Mouse (Mus musculus): ENCODE data around the gene Sncb. TPM values are rescaled to one million over a fixed set of nuclear protein-coding genes. Genes with fewer than 3 reads are reported as not detected.
"Not testable (repeated sequence)": the region's sequence is repeated elsewhere in the genome, so short reads cannot be mapped to it uniquely, and the experiment has no call there.

The Sncb gene
- polyA plus RNA-seq, 1 experiment, result not detected

DNA sequence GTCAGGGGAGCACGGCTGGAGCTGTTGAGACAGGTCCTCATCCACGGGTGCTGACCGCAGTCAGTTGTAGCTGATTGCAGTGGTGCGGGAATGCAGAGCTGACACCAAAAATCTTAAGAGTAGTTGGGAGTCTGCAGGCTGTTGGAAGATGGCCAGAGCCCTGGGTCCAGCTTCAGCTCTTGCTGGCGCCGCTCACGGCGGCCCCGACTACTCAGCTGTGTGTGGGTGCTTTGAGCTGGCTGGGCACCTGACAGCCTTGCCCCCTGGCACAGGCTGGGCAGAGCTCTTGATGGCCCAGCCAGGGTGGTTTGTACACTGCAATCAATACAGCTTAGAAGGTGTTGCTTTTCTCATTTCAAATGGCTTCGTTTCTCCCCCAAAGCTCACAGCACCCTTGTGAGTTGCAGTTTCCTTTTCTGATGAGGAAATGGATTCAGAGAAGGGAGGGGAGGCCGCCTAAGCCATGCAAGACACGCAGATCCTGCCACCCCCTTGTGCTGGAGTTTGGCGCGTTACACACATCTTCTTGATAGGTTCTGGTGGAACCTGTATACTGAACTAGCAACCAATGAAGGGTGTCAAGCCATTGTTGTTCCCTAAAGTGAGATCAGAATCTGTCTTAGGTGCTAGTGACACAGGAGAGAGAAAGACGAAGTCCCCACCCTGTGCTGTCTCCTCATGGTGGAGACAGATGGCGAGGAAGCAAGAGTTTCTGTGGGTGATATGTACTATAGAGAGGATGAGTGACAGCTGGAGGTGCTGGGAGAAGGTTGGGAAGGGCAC is 31.7 kb upstream of the Sncb start:
- H3K27ac ChIP-seq (ENCODE audit: insufficient read depth, low read depth, low read length), result no peak overlapping the region
- no peaks in the 10 kb centered on the region for H3K4me1 ChIP-seq (ENCODE audit: control insufficient read depth, insufficient read depth, low read length)
- no peak for TF ChIP-seq POLR2A (IDR thresholded peaks at IDR 0.05; ENCODE audit: borderline replicate concordance, low read depth, low read length)
- TF ChIP-seq CTCF (IDR thresholded peaks at IDR 0.05; ENCODE audit: low read depth, low read length), result no peak
- no peak overlapping the region for H3K4me3 ChIP-seq (ENCODE audit: insufficient read depth, low read length)

DNA sequence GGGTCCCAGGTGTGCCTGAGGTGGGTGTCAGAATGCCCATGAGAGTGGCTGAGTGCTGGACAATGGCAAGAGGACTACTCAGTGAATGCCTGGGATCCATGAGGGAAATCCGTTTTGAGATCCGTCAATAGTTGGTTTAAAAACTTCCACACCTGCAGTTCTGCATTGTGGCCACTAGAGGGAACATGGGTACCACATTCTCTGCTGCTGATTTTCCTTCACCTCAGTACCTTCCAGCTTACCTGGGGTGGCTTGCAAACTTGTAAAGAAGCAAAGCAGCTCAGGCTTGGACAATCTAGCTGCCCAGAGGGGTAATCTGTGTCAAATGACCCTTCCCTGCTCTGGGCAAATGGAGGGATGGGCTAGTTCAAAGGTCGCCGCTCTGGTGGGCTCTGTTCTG is 31.0 kb upstream of the Sncb start:
- H3K4me1 ChIP-seq (ENCODE audit: control insufficient read depth, insufficient read depth, low read length), result no peaks in the 10 kb centered on the region
- TF ChIP-seq POLR2A (IDR thresholded peaks at IDR 0.05; ENCODE audit: borderline replicate concordance, low read depth, low read length), result no peak
- TF ChIP-seq CTCF (IDR thresholded peaks at IDR 0.05; ENCODE audit: low read depth, low read length), result peak; percentile 71
- H3K4me3 ChIP-seq (ENCODE audit: insufficient read depth, low read length), result no peak overlapping the region
- H3K27ac ChIP-seq (ENCODE audit: insufficient read depth, low read depth, low read length), result no peak overlapping the region

DNA sequence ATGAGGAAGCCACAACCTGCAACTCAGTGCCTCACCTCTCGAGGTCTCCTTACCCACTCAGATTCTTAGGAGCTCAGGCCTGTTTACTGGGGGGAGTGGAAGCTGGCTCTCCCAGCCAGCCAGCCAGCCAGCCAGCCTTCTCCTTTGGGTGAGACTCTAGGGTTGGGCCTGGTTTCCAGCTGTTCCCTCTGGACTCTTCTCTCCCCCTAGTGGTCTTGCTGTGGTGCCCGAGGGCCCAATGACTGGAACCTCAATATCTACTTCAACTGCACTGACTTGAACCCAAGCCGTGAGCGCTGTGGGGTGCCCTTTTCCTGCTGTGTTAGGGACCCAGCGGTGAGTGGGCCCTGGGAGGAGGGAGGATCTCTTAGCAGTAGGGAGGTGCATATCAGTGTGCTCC is 28.4 kb upstream of the Sncb start:
- no peak overlapping the region for H3K27ac ChIP-seq (ENCODE audit: insufficient read depth, low read depth, low read length)
- H3K4me1 ChIP-seq (ENCODE audit: control insufficient read depth, insufficient read depth, low read length), result no peaks in the 10 kb centered on the region; the same call in 1 of the 2 replicates
- TF ChIP-seq CTCF (IDR thresholded peaks at IDR 0.05; ENCODE audit: low read depth, low read length) (no peak), POLR2A (IDR thresholded peaks at IDR 0.05; ENCODE audit: borderline replicate concordance, low read depth, low read length) (no peak)
- no peak overlapping the region for H3K4me3 ChIP-seq (ENCODE audit: insufficient read depth, low read length)

DNA sequence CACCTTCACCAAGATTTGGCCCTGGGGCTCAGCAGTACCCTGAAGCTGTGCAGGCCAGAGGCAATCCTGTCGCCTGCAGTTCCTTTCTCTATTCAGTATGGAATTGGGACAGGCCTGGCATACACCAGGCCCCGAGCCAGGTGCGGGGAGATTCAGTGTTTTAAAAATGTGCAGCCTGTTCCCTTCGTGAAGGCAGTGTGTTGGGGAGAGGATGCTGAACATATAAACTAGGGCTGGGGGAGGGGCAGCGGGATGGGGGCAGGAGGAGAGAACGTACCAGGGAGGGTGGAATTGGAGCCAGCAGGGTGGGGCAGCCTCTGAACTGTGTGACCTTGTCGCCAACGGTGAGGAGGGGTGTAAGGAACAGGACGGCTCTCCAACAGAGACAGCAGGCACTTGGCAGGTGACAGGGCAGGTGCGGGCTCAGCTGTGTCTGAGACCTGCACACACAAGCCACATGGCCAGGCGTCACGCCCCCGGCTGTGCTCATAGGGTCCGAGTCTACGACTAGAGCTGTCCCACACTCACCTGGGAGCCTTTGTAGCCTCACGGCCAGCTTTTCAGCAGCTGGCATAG is 27.7 kb upstream of the Sncb start:
- no peak overlapping the region for H3K4me3 ChIP-seq (ENCODE audit: insufficient read depth, low read length)
- no peak overlapping the region for H3K27ac ChIP-seq (ENCODE audit: insufficient read depth, low read depth, low read length)
- H3K4me1 ChIP-seq (ENCODE audit: control insufficient read depth, insufficient read depth, low read length), result no peaks in the 10 kb centered on the region; the same call in 1 of the 2 replicates
- TF ChIP-seq CTCF (IDR thresholded peaks at IDR 0.05; ENCODE audit: low read depth, low read length) (no peak), POLR2A (IDR thresholded peaks at IDR 0.05; ENCODE audit: borderline replicate concordance, low read depth, low read length) (no peak)

DNA sequence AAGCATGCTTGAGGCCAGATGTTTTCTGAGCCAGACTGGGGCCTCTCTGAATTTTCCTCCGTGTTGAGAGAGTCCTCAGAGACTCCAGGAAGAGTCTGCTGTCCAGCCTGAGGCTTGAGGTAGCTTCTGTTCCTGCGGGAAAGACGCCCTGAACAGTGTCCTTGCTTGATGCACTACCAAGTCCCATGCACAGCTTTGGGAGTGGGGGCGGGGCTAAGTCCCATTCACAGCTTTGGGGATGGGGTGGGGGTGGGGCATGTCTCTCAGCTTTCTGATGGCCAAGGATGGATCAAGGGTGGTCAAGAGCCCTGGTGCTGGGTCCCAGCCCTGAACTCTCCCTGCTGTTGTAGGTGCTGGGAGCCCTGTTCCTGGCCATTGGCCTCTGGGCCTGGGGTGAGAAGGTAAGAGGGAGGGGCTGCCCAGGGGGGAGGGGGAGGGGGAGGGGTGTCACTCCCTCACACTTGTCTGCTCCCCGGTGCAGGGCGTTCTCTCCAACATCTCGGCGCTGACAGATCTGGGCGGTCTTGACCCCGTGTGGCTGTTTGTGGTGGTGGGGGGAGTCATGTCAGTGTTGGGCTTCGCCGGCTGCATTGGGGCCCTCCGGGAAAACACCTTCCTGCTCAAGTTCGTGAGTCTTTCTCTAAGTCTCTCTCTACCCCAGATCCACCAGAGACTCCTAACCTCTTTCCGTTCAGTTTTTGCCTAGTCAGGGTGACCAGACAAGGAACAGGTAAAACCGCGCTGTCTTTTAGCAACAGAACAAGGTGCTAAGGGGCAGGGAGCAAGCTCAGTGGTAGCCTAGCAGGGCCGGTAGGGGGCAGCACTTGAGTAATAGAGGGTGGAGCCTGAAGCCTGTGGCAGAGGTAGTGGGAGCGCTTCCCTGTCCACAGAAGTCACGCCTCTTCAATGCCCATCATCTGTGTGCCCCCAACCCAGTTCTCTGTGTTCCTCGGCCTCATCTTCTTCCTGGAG is 26.1 kb upstream of the Sncb start:
- TF ChIP-seq CTCF (IDR thresholded peaks at IDR 0.05; ENCODE audit: low read depth, low read length) (0 out of 2 replicates have a peak, but pooled peaks have one; percentile 7), POLR2A (IDR thresholded peaks at IDR 0.05; ENCODE audit: borderline replicate concordance, low read depth, low read length) (no peak)
- Histone ChIP-seq H3K4me3 (ENCODE audit: insufficient read depth, low read length) (no peak overlapping the region), H3K27ac (ENCODE audit: insufficient read depth, low read depth, low read length) (no peak overlapping the region), H3K4me1 (ENCODE audit: control insufficient read depth, insufficient read depth, low read length) (no peaks in the 10 kb centered on the region; the same call in 1 of the 2 replicates)

DNA sequence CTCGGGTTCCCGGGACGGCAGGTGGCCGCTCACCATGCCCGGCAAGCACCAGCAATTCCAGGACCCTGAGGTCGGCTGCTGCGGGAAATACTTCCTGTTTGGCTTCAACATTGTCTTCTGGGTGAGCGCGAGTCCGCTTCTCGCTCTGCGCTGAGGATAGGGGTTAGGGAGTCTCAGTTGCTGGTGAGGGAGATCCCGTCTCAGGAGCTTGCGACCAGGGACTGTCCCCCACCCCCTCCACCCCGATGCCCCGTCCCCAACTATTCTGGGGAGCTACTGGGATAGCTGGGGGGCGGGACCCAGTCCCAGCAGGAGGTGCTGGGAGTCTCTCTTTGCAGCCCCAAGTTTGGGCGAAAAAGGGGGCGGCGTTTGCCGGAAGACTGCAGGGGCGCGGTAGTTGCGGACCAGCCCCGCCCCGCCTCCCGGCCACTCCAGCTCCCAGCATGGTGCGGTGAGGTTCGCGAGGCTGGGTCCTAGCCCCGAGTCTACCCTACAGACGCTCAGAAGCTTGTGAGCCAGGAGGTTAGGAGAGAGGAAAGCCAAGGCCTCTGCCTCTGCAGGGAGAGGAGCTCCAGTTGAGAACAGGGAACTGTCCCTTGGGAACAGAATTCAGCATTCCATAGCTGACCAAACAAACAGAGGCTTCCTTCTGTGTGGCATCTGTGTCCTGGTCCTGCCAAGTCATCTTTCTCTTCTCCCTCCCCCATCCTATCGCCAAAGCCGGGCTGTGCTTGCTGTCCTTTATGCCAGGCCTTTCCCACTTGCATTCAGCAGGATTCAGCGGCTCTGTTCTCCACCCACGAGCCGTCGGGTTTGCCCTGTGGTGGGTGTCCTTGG is 23.4 kb upstream of the Sncb start:
- H3K27ac ChIP-seq (ENCODE audit: insufficient read depth, low read depth, low read length), result no peak overlapping the region
- H3K4me1 ChIP-seq (ENCODE audit: control insufficient read depth, insufficient read depth, low read length), result no peaks in the 10 kb centered on the region; the same call in 1 of the 2 replicates
- peak overlapping the region; percentile 78 for H3K4me3 ChIP-seq (ENCODE audit: insufficient read depth, low read length)
- TF ChIP-seq POLR2A (IDR thresholded peaks at IDR 0.05; ENCODE audit: borderline replicate concordance, low read depth, low read length) (no peak), CTCF (IDR thresholded peaks at IDR 0.05; ENCODE audit: low read depth, low read length) (no peak)

DNA sequence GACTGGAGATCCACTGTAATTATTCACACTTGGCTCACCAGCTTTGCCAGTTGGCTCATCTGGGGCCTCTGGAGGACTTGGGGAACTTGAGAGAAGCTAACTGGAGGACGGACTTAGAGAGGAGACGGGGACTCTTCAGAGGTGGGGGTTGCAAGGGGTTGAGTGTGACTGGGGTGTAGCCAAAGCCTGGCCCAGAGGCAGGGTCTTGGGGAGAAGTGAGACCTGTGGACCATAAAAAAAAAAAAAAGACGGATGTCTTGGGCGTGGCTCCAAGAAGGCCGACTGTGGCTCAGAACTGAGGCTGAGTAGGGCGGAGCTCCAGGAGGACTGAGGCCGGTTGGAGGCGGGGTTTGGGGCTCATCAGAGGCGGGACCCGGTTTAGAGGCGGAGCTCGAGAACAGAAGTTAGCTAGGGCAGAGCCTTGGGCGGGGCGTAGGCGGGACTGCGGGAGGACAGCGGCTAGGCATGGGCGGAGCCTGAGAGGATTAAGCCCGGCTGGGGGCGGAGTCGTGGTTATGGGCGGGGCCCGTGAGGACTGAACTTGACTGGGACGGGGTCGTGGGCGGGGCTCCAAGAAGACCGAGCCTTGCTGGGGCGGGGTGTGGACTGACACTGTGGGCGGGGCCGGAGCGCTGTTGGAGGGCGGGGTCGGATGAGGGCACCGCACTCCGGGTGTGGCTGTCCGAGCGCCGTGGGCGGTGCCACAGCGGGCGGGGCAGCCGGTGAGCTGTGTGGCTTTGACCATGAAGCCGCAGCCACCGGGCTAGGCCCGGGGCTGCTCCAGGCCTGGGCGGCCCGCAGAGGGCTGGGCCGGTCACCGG is 22.6 kb upstream of the Sncb start, which contains the start of gene Tspan17:
TSS of gene Tspan17 (plus strand) at position 638 of the 821 bp plus-strand sequence.
- Histone ChIP-seq H3K4me1 (ENCODE audit: control insufficient read depth, insufficient read depth, low read length) (no peaks in the 10 kb centered on the region; the same call in 1 of the 2 replicates), H3K27ac (ENCODE audit: insufficient read depth, low read depth, low read length) (no peak within 1 kb of the TSS), H3K4me3 (ENCODE audit: insufficient read depth, low read length) (peak within 1 kb of the TSS; percentile 78)
- no peak for TF ChIP-seq CTCF (IDR thresholded peaks at IDR 0.05; ENCODE audit: low read depth, low read length)
- TF ChIP-seq POLR2A (IDR thresholded peaks at IDR 0.05; ENCODE audit: borderline replicate concordance, low read depth, low read length), result peak; percentile 27; the same call in 1 of the 2 replicates

DNA sequence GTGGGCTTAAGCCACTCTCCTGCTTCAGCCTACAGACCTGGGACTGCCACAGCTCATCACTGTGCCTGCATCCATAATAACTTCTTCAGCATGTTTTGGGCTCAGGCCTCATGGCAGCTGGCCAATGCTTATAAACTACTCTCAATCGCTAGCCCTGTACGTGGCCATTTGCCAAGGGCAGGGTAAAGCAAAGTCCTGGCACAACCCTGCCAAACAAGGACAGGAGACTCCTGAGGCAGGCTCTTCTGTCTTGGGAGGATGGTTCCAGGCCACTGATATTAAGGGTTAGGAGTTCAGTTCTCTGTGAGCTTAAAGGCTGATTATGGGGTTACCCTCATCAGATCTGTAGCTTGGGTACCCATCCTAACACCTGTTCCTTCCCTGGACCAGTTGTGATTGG is 21.2 kb upstream of the Sncb start:
- not testable (repeated sequence) for H3K27ac ChIP-seq (ENCODE audit: insufficient read depth, low read depth, low read length); H3K4me1 ChIP-seq (ENCODE audit: control insufficient read depth, insufficient read depth, low read length); H3K4me3 ChIP-seq (ENCODE audit: insufficient read depth, low read length)
